Mouse (Mus musculus) stomach, embryonic 16.5 days (tissue): ENCODE data around the gene Vopp1. TPM values are rescaled to one million over a fixed set of nuclear protein-coding genes. Genes with fewer than 3 reads are reported as not detected.
"Not testable (repeated sequence)": the region's sequence is repeated elsewhere in the genome, so short reads cannot be mapped to it uniquely, and the experiment has no call there.

ENCODE experiments used
- ATAC-seq: fragments of 200-750 bp; cut with Nextera tagmentation; 2 replicates; pipeline ENCODE4 v1.8.0; 2017; ENCODE audit warnings: moderate number of reproducible peaks, moderate TSS enrichment; ENCODE audit not compliant: insufficient read depth, low FRiP score
- H3K27ac ChIP-seq: fragments of 300-500 bp; sonication (generic); 2 replicates; pipeline ENCODE4 v1.5.1; 2014; ENCODE audit warnings: low read length
- H3K27me3 ChIP-seq: fragments of 300-500 bp; sonication (generic); 2 replicates; pipeline ENCODE4 v1.6.1; 2014; ENCODE audit warnings: low read length, control low read depth, mixed read lengths; ENCODE audit not compliant: control insufficient read depth, insufficient read depth
- H3K36me3 ChIP-seq: fragments of 300-500 bp; sonication (generic); 2 replicates; pipeline ENCODE4 v1.6.1; 2014; ENCODE audit warnings: low read length; ENCODE audit not compliant: control insufficient read depth, insufficient read depth
- H3K4me1 ChIP-seq: fragments of 300-500 bp; sonication (generic); 2 replicates; pipeline ENCODE4 v1.6.1; 2014; ENCODE audit warnings: low read length, control low read depth, mixed read lengths; ENCODE audit not compliant: control insufficient read depth, insufficient read depth
- H3K4me2 ChIP-seq: fragments of 300-500 bp; sonication (generic); 2 replicates; pipeline ENCODE4 v1.6.1; 2014; ENCODE audit warnings: low read depth, low read length, mixed read lengths
- H3K4me3 ChIP-seq: fragments of 300-500 bp; sonication (generic); replicated peaks from 2 replicates; pipeline ENCODE4 v1.5.1; 2014; ENCODE audit warnings: mild to moderate bottlenecking, low read length
- H3K9ac ChIP-seq: fragments of 300-500 bp; sonication (generic); 2 replicates; pipeline ENCODE4 v1.6.1; 2014; ENCODE audit warnings: low read length
- H3K9me3 ChIP-seq: fragments of 300-500 bp; sonication (generic); replicated peaks from 2 replicates; pipeline ENCODE4 v1.6.1; 2016; ENCODE audit warnings: low read length, control low read depth; ENCODE audit not compliant: control insufficient read depth
- WGBS: fragments of 180-500 bp; shearing (Covaris S2); extraction: QIAGEN DNeasy Blood & Tissue Kit; methylation state at CpG from one replicate; pipeline ENCODE4 v1.1.7; 2014; 5-methylcytosine and 5-hydroxymethylcytosine counted together
- polyA plus RNA-seq: library from polyadenylated mRNA; unstranded; fragments of >200 nt; fragmentation: Nextera tagmentation; extraction: Ambion mirVana; gene quantifications from 2 replicates; pipeline ENCODE4 v1.2.1, GENCODE M21; 2015

Gene Vopp1
- polyA plus RNA-seq = 48.6 and 55.1 TPM in 2 replicates

DNA sequence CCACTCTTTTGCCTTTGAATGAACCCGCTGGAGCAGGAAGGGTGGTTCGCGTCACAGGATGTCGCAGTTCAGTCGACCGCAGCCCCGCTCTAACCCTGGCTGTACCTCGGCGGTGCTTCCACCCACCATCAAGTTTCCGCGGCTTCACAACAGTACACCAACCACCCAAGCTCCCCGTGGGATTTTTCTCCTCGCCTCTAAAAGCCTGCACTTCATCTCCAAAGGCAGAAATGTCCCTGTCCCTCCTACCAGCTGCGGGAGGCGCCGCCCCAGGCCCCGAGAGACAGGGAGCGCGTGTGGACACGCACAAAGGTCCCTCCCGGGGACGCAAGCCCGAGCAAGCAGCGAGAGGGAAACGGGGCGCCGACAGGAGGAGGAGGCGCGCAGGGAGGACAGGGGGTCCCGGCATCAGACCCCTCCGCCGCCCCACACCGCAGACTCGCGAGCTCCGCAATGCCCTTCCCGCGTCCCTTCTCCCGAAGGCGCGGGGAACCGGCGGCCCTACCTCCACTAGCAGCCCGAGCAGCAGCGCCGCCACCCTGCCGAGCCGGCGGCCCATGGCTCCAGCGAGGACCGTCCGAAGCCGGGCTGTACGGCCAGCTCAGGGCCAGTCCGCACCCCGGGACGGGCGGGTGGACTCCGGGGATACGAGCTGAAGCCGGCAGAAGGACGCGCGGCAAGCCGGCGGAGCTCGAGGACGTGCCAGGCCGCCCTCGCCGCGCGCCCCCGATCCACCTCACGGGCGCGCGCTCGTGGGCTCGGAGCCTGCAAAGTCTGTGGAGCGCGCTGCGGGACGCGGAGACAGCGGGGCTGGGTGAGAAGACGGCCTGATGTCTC, at the start of gene Vopp1:
Vopp1 (minus strand) TSS at position 738 of the 837 bp plus-strand sequence.
- Histone ChIP-seq H3K4me3 (peak within 1 kb of the TSS; percentile 85), H3K27me3 (no peaks in the 10 kb centered on the region), H3K4me1 (0 out of 2 replicates have a peak, but pooled peaks cover 3% of the 10 kb centered on the region), H3K9me3 (no peaks in the 10 kb centered on the region), H3K4me2 (peak within 1 kb of the TSS; percentile 70), H3K36me3 (no peaks in the 10 kb centered on the region), H3K27ac (peak within 1 kb of the TSS; percentile 94), H3K9ac (peak within 1 kb of the TSS; percentile 96)
- peak; percentile 91 for ATAC-seq
- under 1% methylated on average over 87 of the region's 87 CpGs for WGBS

DNA sequence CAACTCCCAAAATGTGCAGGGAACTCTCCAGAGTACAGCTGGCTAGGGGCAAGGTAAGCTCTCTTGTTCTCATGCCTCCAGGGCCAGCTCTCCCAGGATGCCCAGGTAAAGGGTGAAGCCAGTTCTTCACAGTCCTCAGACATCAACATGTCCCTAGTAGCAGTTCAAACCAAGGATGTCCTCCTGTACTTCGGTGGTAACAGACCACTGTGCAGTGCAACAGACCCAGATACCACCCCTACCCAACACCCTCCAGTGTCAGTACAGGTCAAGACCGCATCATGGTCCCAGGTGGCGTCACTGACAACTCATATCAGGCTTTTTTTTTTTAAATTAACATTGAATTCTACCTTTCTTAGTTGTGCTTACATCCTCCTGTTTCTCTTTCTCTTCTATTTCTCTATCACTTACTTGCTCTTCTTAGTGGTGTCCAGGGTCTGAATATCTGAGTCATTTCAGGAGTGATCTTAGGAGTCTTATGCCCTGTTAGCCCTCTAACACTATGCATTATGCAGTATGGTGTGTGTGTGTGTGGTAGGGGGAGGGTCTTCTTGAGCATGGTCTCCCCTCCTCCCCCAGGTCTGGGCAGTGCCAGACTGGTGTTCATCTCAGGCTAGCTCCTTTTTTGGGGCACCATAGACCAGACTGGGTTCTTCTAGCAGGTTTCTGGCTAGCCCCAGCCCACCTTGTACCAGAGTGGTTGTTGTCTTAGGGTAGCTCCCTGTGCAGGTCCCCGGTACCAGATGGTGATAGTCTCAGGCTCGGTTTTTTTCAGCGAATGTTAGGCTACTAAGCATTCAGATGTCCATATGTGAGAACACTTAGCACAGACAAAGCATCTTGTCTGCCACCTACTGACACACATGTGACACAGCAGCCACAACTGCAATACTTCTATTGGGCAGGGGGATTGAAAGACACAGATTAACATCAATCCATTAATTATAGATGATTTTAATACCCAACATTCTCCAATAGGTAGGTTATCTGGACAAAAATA, 34.4 kb upstream of the Vopp1 start:
- H3K27me3 ChIP-seq = no peaks in the 10 kb centered on the region
- 0 out of 2 replicates have a peak overlapping the region, but pooled peaks have one; percentile 21 for H3K9ac ChIP-seq
- H3K9me3 ChIP-seq = no peaks in the 10 kb centered on the region
- peak; percentile 62; the same call in 1 of the 2 replicates for ATAC-seq
- H3K4me2 ChIP-seq = peak overlapping the region; percentile 32; the same call in 1 of the 2 replicates
- no peak overlapping the region for H3K27ac ChIP-seq
- H3K4me3 ChIP-seq = no peak overlapping the region
- H3K4me1 ChIP-seq = no peaks in the 10 kb centered on the region
- 44% methylated on average over 6 of the region's 6 CpGs for WGBS
- no peaks in the 10 kb centered on the region for H3K36me3 ChIP-seq

- not testable (repeated sequence) for ATAC-seq, H3K27ac ChIP-seq, H3K27me3 ChIP-seq, H3K9me3 ChIP-seq, H3K9ac ChIP-seq, H3K4me1 ChIP-seq, H3K4me2 ChIP-seq, H3K4me3 ChIP-seq, H3K36me3 ChIP-seq
- 93% methylated on average over 5 of the region's 5 CpGs for WGBS
Measured at GRCm38 (mm10) chr6:57851177-57851576, 26.2 kb upstream of the Vopp1 start.

DNA sequence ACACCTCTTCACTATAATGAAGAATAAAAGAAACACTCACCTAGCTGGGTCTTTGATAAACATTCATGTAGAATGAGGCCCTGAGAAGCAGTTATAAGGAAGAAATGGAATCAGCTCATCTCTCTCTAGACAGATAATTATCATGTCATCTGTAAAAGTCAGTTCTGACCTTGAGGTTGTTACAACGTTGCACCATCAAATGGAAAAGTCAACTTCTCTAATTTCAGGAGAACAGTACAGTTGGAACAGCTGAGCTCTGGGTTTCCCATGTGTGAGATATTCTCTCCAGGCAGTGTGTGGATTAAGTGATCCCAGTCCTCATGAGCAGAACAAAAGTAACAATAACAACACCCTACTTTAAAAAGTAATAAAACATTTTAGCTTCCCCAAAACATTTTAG, 25.3 kb upstream of the Vopp1 start, which contains the start of gene Vmn1r21:
Vmn1r21 (minus strand) TSS at position 58 of the 400 bp plus-strand sequence.
- H3K4me3 ChIP-seq = no peak within 1 kb of the TSS
- no peak within 1 kb of the TSS for H3K27ac ChIP-seq
- no peaks in the 10 kb centered on the region for H3K9me3 ChIP-seq
- no peak for ATAC-seq
- H3K4me2 ChIP-seq = no peak within 1 kb of the TSS
- H3K36me3 ChIP-seq = no peaks in the 10 kb centered on the region
- H3K9ac ChIP-seq = no peak within 1 kb of the TSS
- H3K27me3 ChIP-seq = no peaks in the 10 kb centered on the region
- WGBS = 59% methylated on average over 1 of the region's 1 CpGs
- H3K4me1 ChIP-seq = no peaks in the 10 kb centered on the region

GRCm38 (mm10) chr6:57839693-57840408, 14.9 kb upstream of the Vopp1 start:
- WGBS = 65% methylated on average over 2 of the region's 2 CpGs
- H3K27me3 ChIP-seq = no peaks in the 10 kb centered on the region
- no peak overlapping the region for H3K9ac ChIP-seq

GRCm38 (mm10) chr6:57825259-57825715, 328 bp upstream of the Vopp1 start:
- ATAC-seq = peak; percentile 19; the same call in 1 of the 2 replicates
- no peaks in the 10 kb centered on the region for H3K36me3 ChIP-seq
- H3K4me1 ChIP-seq = 0 out of 2 replicates have a peak, but pooled peaks cover 3% of the 10 kb centered on the region
- WGBS = 4% methylated on average over 5 of the region's 5 CpGs
- peak overlapping the region; percentile 70 for H3K4me2 ChIP-seq
- no peaks in the 10 kb centered on the region for H3K27me3 ChIP-seq
- peak overlapping the region; percentile 94 for H3K27ac ChIP-seq
- no peaks in the 10 kb centered on the region for H3K9me3 ChIP-seq
- peak overlapping the region; percentile 85 for H3K4me3 ChIP-seq
- H3K9ac ChIP-seq = peak overlapping the region; percentile 96

More at GRCm38 (mm10) chr6:57839693-57840408, 14.9 kb upstream of the Vopp1 start:
- ATAC-seq = no peak
- H3K27ac ChIP-seq = no peak overlapping the region
- H3K4me2 ChIP-seq = no peak overlapping the region
- H3K9me3 ChIP-seq = no peaks in the 10 kb centered on the region
- H3K4me3 ChIP-seq = no peak overlapping the region
- H3K36me3 ChIP-seq = no peaks in the 10 kb centered on the region
- no peaks in the 10 kb centered on the region for H3K4me1 ChIP-seq

- WGBS = 6% methylated on average over 3 of the region's 3 CpGs
- Histone ChIP-seq H3K9ac (no peak overlapping the region), H3K4me1 (0 out of 2 replicates have a peak, but pooled peaks cover 3% of the 10 kb centered on the region), H3K36me3 (no peaks in the 10 kb centered on the region), H3K4me2 (peak overlapping the region; percentile 70), H3K4me3 (peak overlapping the region; percentile 25), H3K9me3 (no peaks in the 10 kb centered on the region), H3K27me3 (no peaks in the 10 kb centered on the region), H3K27ac (no peak overlapping the region)
- ATAC-seq = no peak
Measured at GRCm38 (mm10) chr6:57823461-57823860, 1.5 kb downstream of the Vopp1 start.
